Mouse (Mus musculus) kidney, adult 2 months (tissue): Measurements from ENCODE around the gene Hdac7. TPM values are rescaled to one million over a fixed set of nuclear protein-coding genes. Genes with fewer than 3 reads are reported as not detected.

Source experiments
- DNase-seq: peaks from one replicate; pipeline ENCODE4 v3.0.0; 2021
- H3K27ac ChIP-seq: fragments of 200-500 bp; 2 replicates; pipeline ENCODE4 v1.5.1; 2012; ENCODE audit warnings: low read depth, low read length, control low read depth, inconsistent platforms; ENCODE audit not compliant: insufficient read depth
- H3K27me3 ChIP-seq: fragments of 200-500 bp; replicated peaks from 2 replicates; pipeline ENCODE4 v1.6.1; 2012; ENCODE audit warnings: mild to moderate bottlenecking, moderate library complexity, low read length, inconsistent platforms; ENCODE audit not compliant: control insufficient read depth, insufficient read depth
- H3K36me3 ChIP-seq: fragments of 200-500 bp; 2 replicates; pipeline ENCODE4 v1.6.1; 2012; ENCODE audit warnings: mild to moderate bottlenecking, moderate library complexity, low read length, inconsistent platforms; ENCODE audit not compliant: control insufficient read depth, insufficient read depth
- H3K4me1 ChIP-seq: fragments of 200-500 bp; 2 replicates; pipeline ENCODE4 v1.6.1; 2011; ENCODE audit warnings: low read length; ENCODE audit not compliant: control insufficient read depth, insufficient read depth
- H3K4me3 ChIP-seq: fragments of 200-500 bp; 2 replicates; pipeline ENCODE4 v1.5.1; 2011; ENCODE audit warnings: mild to moderate bottlenecking, low read depth, low read length, control low read depth; ENCODE audit not compliant: insufficient read depth
- CTCF ChIP-seq: fragments of 200-500 bp; conservative IDR thresholded peaks from 2 replicates; pipeline ENCODE4 v1.5.1; 2011; ENCODE audit warnings: low read depth, mild to moderate bottlenecking, control low read depth, low read length, moderate library complexity, mixed read lengths; ENCODE audit not compliant: insufficient read depth, insufficient read length
- POLR2A ChIP-seq: fragments of 200-500 bp; IDR thresholded peaks from one replicate; pipeline ENCODE4 v1.6.1; 2011; ENCODE audit warnings: low read depth, low read length, control low read depth
- WGBS: fragments of 180-500 bp; shearing (Covaris S2); methylation state at CpG from one replicate; pipeline ENCODE4 v1.1.7; 2018; 5-methylcytosine and 5-hydroxymethylcytosine counted together
- polyA plus RNA-seq: library from polyadenylated mRNA; depleted of rRNA; stranded (reverse); fragments of >200 nt; gene quantifications from 2 replicates; pipeline ENCODE4 v1.2.3, GENCODE M21; 2012

Gene Hdac7
- polyA plus RNA-seq, 1 experiment, result 41.6 TPM

GRCm38 (mm10) chr15:97761438-97761837 is 82.9 kb downstream of the Hdac7 start:
- peak overlapping the region; percentile 24; the same call in 1 of the 2 replicates for H3K4me3 ChIP-seq
- H3K36me3 ChIP-seq, result peaks cover 23% of the 10 kb centered on the region
- H3K27ac ChIP-seq, result peak overlapping the region; percentile 82
- no peaks in the 10 kb centered on the region for H3K27me3 ChIP-seq
- TF ChIP-seq CTCF, result no peak; the same call in 1 of the 2 replicates
- TF ChIP-seq POLR2A, result no peak
- H3K4me1 ChIP-seq, result peaks cover 34% of the 10 kb centered on the region
- peak; percentile 58 for DNase-seq
- 58% methylated on average over 13 of the region's 13 CpGs for WGBS

DNA sequence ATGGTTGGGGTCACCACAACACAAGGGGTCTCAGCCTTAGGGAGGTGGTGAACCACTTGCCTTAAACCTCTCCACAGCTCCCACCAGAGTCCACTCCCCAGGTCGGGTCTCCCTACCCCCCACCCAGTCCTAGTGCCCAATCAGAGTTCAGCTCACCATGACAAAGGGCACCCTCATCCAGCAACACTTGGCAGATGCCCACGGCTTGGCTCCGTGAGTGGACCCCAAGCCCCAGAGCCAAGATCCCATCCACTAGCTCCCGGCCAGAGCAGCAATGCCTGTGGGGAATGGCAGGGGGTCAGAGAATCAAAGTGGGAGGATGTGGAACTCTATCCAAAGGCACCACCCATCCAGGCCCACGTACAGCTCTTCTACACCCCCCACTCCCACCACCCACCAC is 83.3 kb downstream of the Hdac7 start:
- no peak for DNase-seq
- Histone ChIP-seq H3K27me3 (no peaks in the 10 kb centered on the region), H3K4me1 (peaks cover 34% of the 10 kb centered on the region), H3K4me3 (no peak overlapping the region), H3K27ac (no peak overlapping the region), H3K36me3 (peaks cover 25% of the 10 kb centered on the region)
- no peak for TF ChIP-seq CTCF
- no peak for TF ChIP-seq POLR2A
- 39% methylated on average over 5 of the region's 5 CpGs for WGBS

- DNase-seq, result peak; percentile 74
- no peak overlapping the region for H3K4me3 ChIP-seq
- no peak for TF ChIP-seq CTCF
- 47% methylated on average over 9 of the region's 9 CpGs for WGBS
- peaks cover 34% of the 10 kb centered on the region for H3K4me1 ChIP-seq
- 0 out of 2 replicates have a peak overlapping the region, but pooled peaks have one; percentile 11 for H3K27ac ChIP-seq
- no peaks in the 10 kb centered on the region for H3K27me3 ChIP-seq
- peaks cover 27% of the 10 kb centered on the region for H3K36me3 ChIP-seq
These were observed 84.3 kb downstream of the Hdac7 start for GRCm38 (mm10) chr15:97760006-97760405.

DNA sequence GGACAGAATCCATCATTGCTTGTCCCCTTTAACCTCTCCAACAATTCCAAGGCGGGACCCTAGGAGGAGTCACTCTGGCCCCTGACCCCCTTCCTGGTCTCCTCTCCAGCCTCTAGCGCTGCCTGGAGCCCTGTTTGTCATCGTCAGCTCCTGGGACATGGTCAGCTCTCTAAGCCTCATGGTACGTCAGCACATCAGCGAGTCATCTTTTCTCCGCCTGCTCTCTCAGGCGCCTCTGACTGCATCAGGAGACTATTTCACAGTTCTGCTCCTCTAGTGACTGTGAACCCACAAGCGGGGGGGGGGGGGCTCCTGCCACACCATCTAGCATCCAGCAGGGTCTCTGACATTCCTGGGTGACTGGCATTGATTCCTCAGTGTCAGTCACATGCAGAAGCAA is 88.9 kb downstream of the Hdac7 start:
- peaks cover 7% of the 10 kb centered on the region for H3K4me1 ChIP-seq
- DNase-seq, result no peak
- H3K27me3 ChIP-seq, result no peaks in the 10 kb centered on the region
- H3K27ac ChIP-seq, result no peak overlapping the region
- peaks cover 26% of the 10 kb centered on the region for H3K36me3 ChIP-seq
- 74% methylated on average over 8 of the region's 8 CpGs for WGBS
- TF ChIP-seq POLR2A (no peak), CTCF (no peak)
- no peak overlapping the region for H3K4me3 ChIP-seq

DNA sequence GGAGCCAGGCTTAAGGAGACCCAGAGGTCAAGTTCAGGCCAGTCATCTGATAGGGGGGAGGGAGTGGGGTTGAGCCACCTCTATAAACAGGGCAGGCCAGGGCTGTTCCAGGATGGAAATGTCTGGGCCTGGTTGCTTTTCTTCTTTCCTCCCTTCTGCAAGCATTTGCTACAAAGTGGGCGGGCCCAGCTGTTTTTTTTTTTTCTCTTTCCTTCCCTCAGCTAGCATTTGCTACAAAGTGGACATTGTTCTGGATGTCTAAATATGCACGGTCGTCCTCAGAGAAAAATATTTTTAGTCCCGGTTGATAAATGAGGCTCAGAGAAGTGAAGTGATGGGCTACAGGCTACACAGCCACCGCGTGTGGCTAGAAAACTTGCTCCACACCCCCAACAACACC is 89.8 kb downstream of the Hdac7 start:
- H3K4me1 ChIP-seq, result no peaks in the 10 kb centered on the region
- DNase-seq, result no peak
- no peak overlapping the region for H3K4me3 ChIP-seq
- 43% methylated on average over 6 of the region's 6 CpGs for WGBS
- no peak overlapping the region for H3K27ac ChIP-seq
- no peak for TF ChIP-seq POLR2A
- TF ChIP-seq CTCF, result no peak
- H3K36me3 ChIP-seq, result peaks cover 32% of the 10 kb centered on the region
- H3K27me3 ChIP-seq, result no peaks in the 10 kb centered on the region

GRCm38 (mm10) chr15:97752491-97752890 is 91.8 kb downstream of the Hdac7 start:
- Histone ChIP-seq H3K36me3 (peaks cover 23% of the 10 kb centered on the region), H3K4me1 (no peaks in the 10 kb centered on the region), H3K27me3 (no peaks in the 10 kb centered on the region), H3K4me3 (no peak overlapping the region), H3K27ac (no peak overlapping the region)
- TF ChIP-seq CTCF (no peak), POLR2A (no peak)
- peak; percentile 73 for DNase-seq
- 82% methylated on average over 5 of the region's 5 CpGs for WGBS

DNA sequence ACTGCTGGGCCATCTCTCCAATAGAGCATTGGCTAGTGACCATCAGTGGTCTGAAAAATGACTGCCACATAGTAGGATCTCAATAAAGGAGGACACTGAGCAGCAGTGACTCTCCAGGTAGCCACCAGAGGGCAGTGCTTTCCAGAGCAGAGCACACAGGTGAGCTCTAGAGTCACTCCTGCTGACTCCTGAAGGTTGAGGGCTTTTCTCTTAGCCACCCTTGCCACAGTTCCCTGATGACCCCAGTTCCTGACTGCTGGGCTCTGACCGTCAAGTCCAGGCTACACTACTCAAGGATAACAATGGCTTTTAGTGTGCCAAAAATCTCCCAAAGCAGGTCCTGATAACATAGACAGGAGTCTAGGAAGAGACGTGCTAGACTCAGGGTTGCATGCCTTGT is 92.6 kb downstream of the Hdac7 start:
- DNase-seq, result peak; percentile 54
- Histone ChIP-seq H3K4me3 (no peak overlapping the region), H3K27ac (no peak overlapping the region), H3K27me3 (no peaks in the 10 kb centered on the region), H3K4me1 (no peaks in the 10 kb centered on the region), H3K36me3 (peaks cover 20% of the 10 kb centered on the region)
- TF ChIP-seq CTCF, result peak; percentile 64
- no peak for TF ChIP-seq POLR2A
- WGBS, result 52% methylated on average over 2 of the region's 2 CpGs
